Mouse (Mus musculus): ENCODE results near the gene Dmrt3. TPM values are rescaled to one million over a fixed set of nuclear protein-coding genes. Genes with fewer than 3 reads are reported as not detected.

The Dmrt3 gene
- total RNA-seq, 2 experiments from 2014 or later, result not detected

DNA sequence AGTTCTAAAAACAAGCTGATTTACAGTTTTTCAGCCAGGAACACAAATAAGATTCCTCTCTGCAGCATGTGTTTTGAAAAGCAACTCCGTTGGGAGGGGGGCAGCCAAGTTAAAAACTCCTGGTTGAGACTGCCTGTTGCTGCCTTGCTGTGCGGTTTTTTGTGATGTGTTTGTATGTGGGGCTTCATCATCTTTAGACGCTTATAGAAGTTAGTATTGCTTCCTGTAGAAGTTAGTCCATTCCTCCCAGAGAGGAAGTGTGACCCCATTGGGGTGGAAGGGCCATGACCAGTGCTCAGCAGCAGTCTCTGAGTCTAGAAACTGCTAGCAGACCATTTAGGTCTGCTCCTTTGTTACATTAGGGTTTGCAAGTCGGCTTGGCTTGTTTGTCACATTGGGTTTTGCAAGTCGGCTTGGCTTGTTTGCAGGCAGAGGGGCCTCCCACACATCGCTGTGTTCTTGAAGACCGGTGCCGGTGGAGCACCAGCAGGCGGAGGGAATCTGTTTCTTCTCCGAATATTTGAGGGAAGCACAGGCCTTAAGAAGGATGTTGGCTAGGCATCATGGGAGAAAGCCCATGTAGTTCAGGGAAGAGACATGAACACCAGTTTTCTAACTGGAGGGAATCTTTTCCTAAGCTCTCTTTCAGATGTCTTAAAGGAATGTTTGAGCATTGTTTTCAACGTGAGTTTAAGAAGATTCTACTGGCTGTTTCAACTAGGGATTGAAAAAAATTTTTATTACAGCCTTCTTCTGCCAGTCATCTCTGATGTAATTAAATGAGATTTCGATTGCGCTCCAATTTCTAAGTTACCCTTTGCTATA, 3.6 kb downstream of the Dmrt3 start:
- DNase-seq, result no peak
- intact Hi-C loops (cut with DNase I; ENCODE audit: low total_unique reads), result no loop called here

DNA sequence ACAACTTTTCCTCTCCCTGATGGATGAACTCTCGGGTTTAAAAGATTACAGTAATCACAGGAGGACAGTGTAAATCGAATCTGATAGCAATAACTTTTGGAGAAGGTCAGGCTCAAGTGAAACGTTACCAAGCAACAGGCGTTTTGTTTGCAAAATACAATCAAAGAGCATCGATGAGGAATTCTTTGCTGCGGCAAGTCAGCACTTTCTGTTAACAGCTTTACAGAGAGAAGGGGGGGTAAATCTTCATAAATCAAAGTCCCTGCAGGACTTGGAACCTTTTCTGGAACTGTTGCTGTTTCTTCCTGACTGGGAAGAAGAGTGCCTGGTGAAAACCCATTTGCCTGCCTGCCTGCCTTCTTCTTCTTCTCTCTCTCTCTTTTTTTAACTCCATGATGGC, 5.8 kb downstream of the Dmrt3 start:
- no peak for DNase-seq
- intact Hi-C loops (cut with DNase I; ENCODE audit: low total_unique reads), result no loop called here

DNA sequence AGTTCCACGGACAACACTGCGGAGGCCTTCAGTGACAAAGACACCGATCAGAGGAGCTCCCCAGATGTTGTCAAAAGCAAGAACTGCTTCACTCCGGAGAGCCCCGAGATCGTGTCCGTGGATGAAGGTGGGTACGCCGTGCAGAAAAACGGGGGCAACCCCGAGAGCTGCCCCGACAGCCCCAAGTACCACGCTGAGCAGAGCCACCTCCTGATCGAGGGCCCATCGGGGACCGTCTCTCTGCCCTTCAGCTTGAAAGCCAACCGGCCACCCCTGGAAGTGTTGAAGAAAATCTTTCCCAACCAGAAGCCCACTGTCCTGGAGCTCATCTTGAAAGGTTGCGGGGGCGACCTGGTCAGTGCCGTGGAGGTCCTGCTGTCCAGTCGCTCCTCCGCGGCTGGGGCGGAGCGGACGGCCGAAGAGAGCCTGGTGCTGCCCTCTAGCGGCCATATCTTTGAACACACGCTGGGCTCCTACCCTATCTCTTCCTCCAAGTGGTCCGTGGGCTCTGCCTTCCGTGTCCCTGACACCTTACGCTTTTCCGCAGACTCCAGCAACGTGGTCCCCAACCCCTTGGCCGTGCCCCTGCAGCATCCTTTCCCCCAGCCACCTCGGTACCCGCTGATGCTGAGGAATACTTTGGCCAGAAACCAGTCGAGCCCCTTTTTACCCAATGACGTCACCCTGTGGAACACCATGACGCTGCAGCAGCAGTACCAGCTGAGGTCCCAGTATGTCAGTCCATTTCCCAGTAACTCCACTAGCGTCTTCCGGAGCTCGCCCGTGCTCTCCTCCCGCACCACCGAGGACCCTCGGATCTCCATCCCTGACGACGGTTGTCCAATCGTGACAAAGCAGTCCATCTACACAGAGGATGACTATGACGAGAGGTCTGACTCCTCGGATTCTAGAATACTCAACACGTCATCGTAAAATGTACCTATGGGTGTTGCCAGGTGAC, 12.5 kb downstream of the Dmrt3 start:
- intact Hi-C loops (cut with DNase I; ENCODE audit: low total_unique reads), result no loop called here
- DNase-seq, result peak; percentile 68

DNA sequence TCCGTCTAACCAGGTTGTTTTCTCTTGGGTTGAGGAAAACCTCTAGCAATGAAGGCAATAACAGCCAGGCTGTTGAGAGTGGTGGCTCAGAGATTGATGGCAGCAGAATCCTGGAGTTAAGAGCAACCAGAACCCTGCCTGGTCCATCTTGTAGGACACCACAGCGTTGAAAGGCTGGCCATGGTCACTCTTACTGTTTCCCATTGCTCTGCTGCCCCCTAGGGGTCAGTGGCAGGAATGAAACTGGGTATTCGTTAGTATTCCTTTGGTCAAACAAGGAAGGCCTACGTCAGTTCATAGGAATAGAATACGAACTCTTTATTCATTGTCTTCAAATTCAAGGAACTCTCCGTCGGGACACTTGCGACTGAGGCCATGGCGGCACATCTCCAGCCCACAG, 18.4 kb downstream of the Dmrt3 start:
- intact Hi-C loops (cut with DNase I; ENCODE audit: low total_unique reads), result no loop called here
- DNase-seq, result peak; percentile 65

DNA sequence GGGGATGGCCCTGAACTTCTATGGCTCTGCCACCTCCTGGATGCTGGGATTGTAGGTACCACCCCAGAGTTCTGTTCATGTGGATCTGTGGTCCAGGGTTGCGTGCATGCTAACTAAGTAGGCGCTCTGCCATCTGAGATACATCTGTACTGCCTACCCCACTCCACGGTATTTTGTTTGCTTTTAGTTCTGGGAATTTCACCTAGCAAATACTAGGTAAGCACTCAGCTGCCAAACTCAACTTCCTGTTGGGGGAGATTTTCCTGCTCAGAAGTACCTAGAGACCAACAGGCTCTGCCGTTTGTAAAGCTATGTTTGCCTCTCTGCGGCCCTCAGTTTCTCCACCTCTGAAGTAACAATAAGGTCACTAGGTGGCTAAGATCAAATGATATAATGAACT, 25.0 kb downstream of the Dmrt3 start:
- intact Hi-C loops (cut with DNase I; ENCODE audit: low total_unique reads), result loop anchor here (2.0 kb wide), 1 partner anchor 90 kb away; no protein-coding TSS in a partner anchor
- DNase-seq, result no peak

DNA sequence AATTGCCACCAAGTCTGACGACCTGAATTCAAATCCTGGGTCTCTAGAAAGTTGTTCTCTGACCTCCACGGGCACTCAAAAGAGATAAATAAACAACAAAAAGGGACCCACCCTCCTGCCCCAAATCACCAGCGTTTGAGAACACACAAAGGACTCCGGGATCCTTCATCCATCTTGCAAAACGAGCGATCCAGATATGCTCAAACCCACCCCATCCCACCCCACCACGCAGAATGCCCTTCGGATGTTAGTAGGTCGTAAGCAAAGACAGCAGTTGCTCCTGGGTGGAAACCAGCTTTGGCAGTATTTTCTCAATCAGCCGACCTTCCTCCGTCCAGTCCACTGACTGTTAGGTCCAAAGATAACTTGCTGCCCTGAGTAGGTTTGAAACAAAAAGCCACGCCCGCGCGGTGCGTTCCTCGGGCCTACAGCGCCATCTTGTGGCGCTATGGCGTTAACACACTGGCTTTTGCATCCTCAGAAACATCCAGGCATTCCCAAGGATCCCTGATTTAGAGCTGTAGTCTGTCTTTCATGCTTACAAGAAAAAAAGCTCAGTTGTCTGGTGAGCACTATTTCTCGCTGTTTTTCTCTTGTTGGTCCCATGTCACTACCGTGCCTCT, 25.6 kb downstream of the Dmrt3 start:
- DNase-seq, result peak; percentile 68
- intact Hi-C loops (cut with DNase I; ENCODE audit: low total_unique reads), result loop anchor here (2.0 kb wide), 1 partner anchor 91 kb away; no protein-coding TSS in a partner anchor

DNA sequence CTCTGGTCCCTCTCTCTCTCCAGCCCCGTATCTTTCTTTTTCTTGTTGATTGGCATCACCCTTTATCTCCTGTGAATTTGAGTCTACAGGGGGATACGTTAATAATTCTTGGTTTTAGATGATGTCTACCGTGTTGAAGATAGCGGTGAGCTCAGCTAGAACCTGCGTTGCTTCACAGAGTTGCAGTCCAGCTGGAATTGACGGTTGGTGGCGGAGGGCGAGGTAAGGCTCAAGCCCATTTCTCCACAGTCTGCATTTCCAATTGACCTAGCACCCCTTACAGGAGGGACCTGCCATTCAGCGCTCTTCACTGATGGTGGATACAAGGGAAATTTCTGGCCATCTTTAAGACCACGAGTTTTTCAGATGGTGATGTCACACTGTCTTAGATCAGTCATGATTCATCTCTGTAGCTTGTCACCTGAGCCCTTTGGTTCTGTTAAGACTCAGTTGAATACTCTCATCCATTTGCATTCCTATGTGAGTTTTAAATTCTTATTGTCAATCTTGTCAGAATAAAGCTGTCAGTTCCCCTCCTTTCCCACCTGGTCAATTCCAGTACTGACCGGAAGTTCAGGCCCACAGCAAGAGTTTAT, 28.8 kb downstream of the Dmrt3 start:
- intact Hi-C loops (cut with DNase I; ENCODE audit: low total_unique reads), result no loop called here
- DNase-seq, result no peak

DNA sequence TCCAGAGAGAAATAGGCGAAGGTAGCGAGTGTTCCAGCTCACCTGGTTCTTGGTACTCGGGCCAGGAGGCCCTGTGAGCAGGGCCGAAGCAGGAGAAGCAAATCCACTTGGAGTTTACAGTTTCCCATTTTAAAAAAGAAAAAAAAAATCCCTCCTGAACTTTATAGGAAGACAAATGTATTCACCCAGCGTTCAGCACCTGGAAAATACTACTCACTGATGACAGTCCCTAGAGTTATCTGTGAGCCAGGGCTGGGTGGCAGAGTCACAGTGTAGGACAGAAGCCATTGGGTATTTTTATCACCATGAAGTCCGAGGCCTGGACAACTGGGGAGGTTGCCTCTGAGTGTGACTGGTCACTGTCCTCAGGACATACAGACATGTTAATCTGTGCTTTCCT, 31.7 kb downstream of the Dmrt3 start:
- intact Hi-C loops (cut with DNase I; ENCODE audit: low total_unique reads), result no loop called here
- DNase-seq, result no peak

DNA sequence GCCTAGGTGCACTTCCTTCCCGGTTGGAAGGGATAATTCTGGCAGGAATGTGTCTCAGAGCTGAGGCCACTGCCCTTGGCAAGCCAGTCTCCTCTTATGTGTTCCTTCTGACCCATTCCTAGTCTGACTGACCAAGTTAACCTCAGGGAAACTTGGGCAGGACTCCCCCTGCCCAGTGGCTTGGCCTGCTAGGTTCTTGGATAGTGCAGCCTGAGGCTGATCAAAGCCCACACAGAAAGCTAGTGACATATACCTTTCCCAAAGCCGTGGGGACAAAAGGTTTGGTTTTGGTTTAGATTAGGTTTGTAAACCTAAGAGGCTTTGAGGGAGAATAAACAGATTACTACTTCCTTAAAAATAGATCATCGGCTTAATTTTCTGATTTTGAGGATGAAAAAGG, 37.0 kb downstream of the Dmrt3 start:
- intact Hi-C loops (cut with DNase I; ENCODE audit: low total_unique reads), result no loop called here
- no peak for DNase-seq

DNA sequence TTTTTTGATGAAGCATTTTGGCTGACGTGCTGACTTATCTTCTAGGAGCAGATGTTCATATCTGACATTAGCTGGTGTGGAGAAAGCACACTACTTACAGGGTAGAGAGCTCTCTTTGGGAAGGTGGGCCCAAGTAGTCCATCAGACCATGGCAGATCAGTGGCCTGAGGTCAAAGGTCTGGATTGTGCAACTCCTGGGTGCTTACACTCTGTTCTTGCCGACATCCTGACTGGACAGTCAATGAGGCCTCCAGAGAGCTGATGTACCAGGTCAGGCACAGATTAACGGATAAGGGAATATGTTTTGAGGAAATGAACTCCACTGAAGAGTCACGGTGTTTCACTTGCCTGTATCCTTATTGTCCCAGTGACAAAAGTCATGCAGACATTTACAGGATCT, 38.6 kb downstream of the Dmrt3 start:
- intact Hi-C loops (cut with DNase I; ENCODE audit: low total_unique reads), result no loop called here
- DNase-seq, result no peak

DNA sequence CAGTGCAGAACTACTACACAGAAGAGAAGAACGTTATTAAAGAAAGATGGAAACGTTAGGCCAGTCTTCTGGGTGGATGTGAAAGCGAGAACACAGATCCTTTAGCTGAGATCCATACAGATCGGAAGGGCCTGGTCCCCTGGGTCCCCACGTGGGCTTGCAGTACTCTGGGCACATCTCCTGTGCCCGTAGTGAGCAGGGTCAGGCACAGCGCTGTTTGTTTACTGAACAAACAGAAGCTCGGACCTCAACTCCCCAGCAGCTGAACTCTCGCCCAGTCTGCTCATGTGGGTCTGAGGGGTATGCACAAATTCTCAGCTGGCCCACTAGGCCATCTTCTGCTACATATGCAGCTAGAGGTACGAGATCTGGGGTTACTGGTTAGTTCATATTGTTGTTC, 40.4 kb downstream of the Dmrt3 start:
- intact Hi-C loops (cut with DNase I; ENCODE audit: low total_unique reads), result no loop called here
- DNase-seq, result no peak

DNA sequence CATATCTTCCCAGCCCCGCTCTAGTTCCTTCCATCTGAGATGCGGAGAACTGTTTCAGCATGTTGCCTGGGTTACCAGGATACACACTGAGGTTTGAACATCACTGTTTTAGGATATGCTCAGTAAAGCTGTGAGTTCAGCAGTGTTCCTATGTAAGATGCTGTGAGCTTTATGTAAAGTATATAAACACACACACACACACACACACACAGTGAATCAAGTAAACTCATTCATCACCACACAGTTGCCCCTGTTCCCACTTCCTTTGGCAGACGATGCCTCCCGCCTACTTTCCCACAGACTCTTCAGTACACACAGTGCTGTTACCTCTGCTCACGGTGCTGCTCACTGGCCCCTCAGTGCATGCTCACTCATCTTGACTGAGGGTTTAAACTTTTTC, 42.5 kb downstream of the Dmrt3 start:
- DNase-seq, result no peak
- intact Hi-C loops (cut with DNase I; ENCODE audit: low total_unique reads), result no loop called here

DNA sequence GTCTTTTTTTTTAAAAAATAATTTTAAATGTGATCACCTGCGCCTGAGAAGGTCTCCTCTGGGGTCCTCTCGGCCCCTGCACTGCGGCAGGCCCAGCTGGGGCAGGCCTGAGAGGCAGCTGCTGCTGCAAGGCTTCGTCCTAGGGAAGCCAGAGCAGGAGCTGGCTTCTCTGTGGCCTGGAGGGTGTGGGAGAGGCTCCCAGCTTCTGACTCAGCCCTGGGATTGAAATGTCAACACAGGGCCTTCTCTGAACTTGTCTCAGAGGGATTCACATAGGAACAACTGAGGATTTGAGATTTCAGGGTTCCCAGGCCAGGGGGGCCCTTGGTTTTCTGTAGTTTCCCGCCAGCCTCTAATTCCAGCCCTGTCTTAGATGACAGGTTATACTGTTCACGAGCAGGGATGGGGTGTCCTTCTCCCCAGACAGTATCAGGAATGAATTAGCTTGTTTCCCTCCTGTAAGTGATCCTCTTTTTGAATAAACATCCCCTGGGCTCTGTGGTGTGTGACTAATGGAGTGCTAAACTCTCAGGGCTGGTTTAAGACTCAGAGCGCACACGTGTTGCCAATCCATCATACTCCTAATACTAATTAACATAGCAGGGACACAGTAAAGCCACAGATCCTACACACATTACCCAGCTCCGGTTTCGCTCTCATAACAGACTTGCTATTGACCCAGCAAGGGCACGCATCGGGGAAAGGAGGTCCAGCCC, 44.1 kb downstream of the Dmrt3 start:
- DNase-seq, result peak; percentile 33
- intact Hi-C loops (cut with DNase I; ENCODE audit: low total_unique reads), result no loop called here

DNA sequence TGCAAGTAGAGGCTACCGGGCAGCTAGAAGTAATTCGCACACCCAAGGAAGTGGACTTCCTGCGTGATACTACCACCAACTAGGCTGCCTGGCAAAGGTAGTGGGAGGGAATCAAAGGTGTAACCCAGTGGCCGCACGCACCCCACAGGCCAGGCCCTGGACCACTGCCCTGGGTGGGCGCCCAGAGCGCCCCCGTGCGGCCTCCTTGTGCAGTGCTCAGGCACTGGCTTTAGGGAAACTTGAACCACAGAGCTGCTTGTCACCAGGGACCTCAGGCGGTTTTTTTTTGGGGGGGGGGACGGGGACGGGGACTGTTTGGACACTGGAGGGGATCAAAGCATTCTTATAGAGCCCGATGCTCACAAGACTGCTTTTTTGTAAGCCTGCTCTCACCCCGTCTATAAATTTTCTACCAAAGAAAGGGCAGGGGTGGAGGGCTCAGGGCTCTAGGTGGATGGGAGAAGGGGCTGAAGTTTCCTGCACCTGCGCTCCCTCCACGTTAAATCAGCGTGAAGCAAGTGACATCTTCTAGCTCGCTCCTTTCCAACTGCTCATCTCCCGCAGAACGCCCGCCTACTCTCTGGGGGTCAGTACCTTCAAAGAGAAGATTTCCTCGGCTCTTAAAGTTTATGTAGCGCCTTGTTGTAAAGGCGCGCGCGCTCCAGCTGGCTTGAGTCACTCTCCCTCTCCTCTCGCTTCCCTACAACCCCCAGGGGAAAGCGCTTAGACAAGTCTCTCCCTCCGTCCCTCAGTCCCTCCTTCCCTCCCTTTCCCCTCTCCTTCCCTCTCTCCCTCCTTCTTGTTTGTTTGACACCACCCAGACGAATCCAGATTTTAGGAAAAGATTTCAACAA, 55.6 kb downstream of the Dmrt3 start:
- DNase-seq, result peak; percentile 21
- intact Hi-C loops (cut with DNase I; ENCODE audit: low total_unique reads), result no loop called here

DNA sequence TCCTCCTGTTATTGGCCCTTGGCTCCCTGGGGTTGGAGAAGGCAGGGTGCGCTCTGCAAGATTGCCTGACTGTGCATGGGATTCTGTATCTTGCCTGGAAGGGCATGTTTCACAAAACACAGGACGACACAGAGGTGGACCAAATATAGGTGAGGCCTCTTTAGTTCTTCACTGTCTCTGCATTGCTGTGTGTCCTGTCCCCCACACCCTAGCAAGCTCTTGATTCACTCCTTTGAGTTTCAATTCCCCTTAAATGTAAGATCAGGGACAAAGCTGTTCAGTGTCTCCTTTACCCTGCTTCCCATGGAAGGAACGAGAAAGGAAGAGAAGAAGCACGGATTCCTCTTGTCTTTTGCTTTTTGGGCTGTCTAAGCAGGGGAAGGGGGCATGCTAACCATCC, 57.7 kb downstream of the Dmrt3 start:
- DNase-seq, result no peak
- intact Hi-C loops (cut with DNase I; ENCODE audit: low total_unique reads), result no loop called here

DNA sequence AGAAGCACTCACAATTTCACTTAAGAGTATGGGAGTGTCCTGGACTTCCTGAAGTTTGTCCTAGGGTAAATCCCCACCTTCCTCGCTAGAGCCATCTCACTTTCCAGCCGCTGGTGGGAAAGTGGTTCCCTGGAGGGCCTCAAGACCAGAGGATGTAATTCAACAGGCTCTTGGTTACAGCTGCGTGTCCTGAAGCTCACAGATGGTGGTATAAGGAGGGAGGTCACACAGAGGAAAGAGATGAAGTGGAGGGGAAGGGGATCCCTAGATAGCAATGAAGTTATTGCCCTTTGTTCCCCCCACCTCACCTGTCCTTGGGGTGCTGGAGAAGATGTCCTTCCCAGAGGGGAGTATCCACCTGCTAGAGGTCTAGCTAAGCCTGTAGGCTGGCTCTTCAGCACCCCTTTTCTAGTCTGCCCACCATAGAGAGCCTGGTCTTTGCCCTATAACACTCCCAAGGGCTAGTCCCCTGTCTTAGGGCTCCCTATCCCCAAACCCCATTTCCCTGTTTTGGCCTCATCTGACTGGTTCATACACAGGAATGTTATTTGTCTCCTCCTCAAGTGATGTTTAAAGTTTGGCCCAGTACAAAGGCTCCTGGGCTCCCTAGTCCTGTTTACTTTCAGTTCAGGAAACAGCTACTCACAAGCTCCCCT, 59.6 kb downstream of the Dmrt3 start:
- DNase-seq, result no peak
- intact Hi-C loops (cut with DNase I; ENCODE audit: low total_unique reads), result no loop called here

DNA sequence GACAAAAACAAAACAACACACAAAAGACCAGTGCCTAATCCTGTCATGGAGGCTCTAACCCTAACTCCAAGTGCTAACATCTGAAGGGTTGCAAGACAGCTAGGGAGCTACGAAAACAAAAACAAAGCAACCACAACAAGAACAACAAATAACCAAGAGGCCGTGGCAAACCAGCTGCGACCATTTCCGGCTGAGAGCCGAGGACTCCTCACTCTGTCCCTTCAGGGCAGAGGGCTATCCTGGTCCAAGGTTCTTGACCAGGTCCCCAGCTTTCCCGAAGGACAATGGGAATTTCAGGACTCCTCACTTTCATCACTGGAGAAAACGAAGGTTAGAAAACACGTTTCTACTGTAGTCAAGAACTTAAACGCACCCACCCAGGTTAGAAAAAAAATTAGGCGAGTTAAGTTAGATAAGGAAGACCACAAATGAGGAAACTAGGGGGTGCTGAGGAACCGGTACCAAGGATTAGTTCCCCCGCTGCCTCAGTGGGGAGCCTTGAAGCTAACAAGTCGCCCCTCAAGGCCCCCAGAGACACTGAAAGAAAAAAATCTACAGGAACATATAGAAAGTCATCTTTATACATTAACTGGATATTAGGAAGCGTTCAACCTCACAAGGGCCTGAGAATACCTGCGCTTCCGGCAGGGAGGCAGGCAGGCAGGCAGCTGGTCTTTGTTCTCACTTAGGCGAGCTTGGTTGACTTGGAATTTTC, 60.6 kb downstream of the Dmrt3 start:
- intact Hi-C loops (cut with DNase I; ENCODE audit: low total_unique reads), result no loop called here
- DNase-seq, result no peak

Measured in gastrocnemius, postnatal 14 days (tissue).